Mouse (Mus musculus): ENCODE data around the gene Haus8. TPM values are rescaled to one million over a fixed set of nuclear protein-coding genes. Genes with fewer than 3 reads are reported as not detected.

Gene Haus8
- total and polyA plus RNA-seq, 3 experiments: 21.0 to 30.3 (median 25.1) TPM

DNA sequence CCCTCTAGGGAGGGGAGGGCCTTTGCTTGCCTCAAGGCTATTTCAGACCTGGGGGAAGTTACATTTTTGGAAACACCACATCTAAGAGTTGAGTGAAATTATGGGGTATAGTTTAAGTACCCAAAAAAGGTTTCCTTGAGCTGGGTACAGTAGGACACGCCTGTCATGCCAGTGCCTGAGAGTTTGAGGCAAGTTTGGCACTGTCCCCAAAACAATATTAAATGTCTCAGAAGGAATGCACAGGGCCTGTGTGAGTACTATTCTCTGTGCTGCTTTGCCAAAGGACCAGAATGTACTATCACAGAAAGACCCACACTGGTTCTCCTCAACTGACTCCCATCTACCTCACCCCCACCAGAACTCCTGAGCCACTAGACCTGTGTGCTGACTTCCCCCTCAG, 30.9 kb upstream of the Haus8 start:
- dilution Hi-C loops (cut with MboI; ENCODE audit: extremely low pct_ligation_motif_present, extremely low pct_unique_long_range_greater_than_20kb, low sequenced_read_pairs): no loop called here
- in situ Hi-C loops (cut with MboI; ENCODE audit: low pct_ligation_motif_present, low pct_unique_long_range_greater_than_20kb, low sequenced_read_pairs): no loop called here

DNA sequence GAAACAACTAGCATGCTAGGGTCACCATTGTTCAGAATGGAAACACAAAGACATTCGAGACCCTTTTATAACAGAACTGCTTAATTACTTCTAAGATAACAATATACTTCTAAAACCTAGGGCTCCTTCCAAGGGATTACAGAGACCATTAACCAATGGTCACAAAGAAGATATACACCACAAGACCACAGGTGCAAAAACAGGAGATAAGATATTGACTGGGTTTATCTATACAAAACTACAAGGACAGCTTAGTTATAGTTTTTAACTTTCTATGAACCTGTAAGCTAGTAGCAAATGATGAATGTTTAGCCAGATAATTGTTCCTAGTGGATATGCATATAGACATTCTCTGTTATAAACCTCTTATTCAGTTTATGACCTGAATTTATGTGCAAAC, 30.1 kb upstream of the Haus8 start:
- Histone ChIP-seq H3K4me3 (replicated peaks in 1 of 3; ENCODE audit: low read depth in 2 of 3, low read length in 2 of 3, poor library complexity in 1 of 3) (no peak overlapping the region), H3K4me2 (ENCODE audit: insufficient read depth, low read depth, poor library complexity, severe bottlenecking) (no peak overlapping the region), H3K4me1 (ENCODE audit: control insufficient read depth in 1 of 2, insufficient read depth in 2 of 2) (peaks cover 7 to 66% of the 10 kb centered on the region in 2 experiments), H3K9me3 (replicated peaks; ENCODE audit: low read length) (peaks cover 11% of the 10 kb centered on the region), H3K27me3 (replicated peaks) (no peaks in the 10 kb centered on the region), H3K36me3 (replicated peaks in 1 of 2; ENCODE audit: control insufficient read depth in 1 of 2, insufficient read depth in 1 of 2, low read length in 1 of 2) (peaks cover 18 to 80% of the 10 kb centered on the region in 2 experiments), H3K27ac (ENCODE audit: insufficient read depth, low read depth) (no peak overlapping the region), H3K9ac (ENCODE audit: insufficient read depth, low read depth) (no peak overlapping the region), H3K79me2 (replicated peaks; ENCODE audit: control insufficient read depth, extremely low read depth, insufficient read depth, poor library complexity, severe bottlenecking) (no peaks in the 10 kb centered on the region)
- TF ChIP-seq RCOR1 (conservative IDR thresholded peaks at IDR 0.05; ENCODE audit: low read depth, low read length) (no peak), IRF4 (IDR thresholded peaks at IDR 0.05; ENCODE audit: low read depth, low read length) (no peak), ETS1 (conservative IDR thresholded peaks at IDR 0.05; ENCODE audit: low read depth, low read length) (no peak), MAFK (IDR thresholded peaks at IDR 0.05; ENCODE audit: insufficient replicate concordance, low read length) (no peak)
- no peak for DNase-seq (ENCODE audit: extremely low read depth)
- in situ Hi-C loops (cut with MboI; ENCODE audit: low pct_ligation_motif_present, low pct_unique_long_range_greater_than_20kb, low sequenced_read_pairs) (no loop called here), dilution Hi-C loops (cut with MboI; ENCODE audit: extremely low pct_ligation_motif_present, extremely low pct_unique_long_range_greater_than_20kb, low sequenced_read_pairs) (no loop called here)

More for the DNA sequence above, 30.9 kb upstream of the Haus8 start:
- Histone ChIP-seq H3K4me1 (ENCODE audit: control insufficient read depth in 1 of 2, insufficient read depth in 2 of 2) (peaks cover 6 to 66% of the 10 kb centered on the region in 2 experiments), H3K27ac (ENCODE audit: insufficient read depth, low read depth) (no peak overlapping the region), H3K4me3 (replicated peaks in 1 of 3; ENCODE audit: low read depth in 2 of 3, low read length in 2 of 3, poor library complexity in 1 of 3) (no peak overlapping the region), H3K27me3 (replicated peaks) (no peaks in the 10 kb centered on the region), H3K9ac (ENCODE audit: insufficient read depth, low read depth) (no peak overlapping the region), H3K9me3 (replicated peaks; ENCODE audit: low read length) (peaks cover 11% of the 10 kb centered on the region), H3K4me2 (ENCODE audit: insufficient read depth, low read depth, poor library complexity, severe bottlenecking) (no peak overlapping the region), H3K79me2 (replicated peaks; ENCODE audit: control insufficient read depth, extremely low read depth, insufficient read depth, poor library complexity, severe bottlenecking) (no peaks in the 10 kb centered on the region), H3K36me3 (replicated peaks in 1 of 2; ENCODE audit: control insufficient read depth in 1 of 2, insufficient read depth in 1 of 2, low read length in 1 of 2) (peaks cover 18 to 80% of the 10 kb centered on the region in 2 experiments)
- no peak for DNase-seq (ENCODE audit: extremely low read depth)
- TF ChIP-seq CHD2 (IDR thresholded peaks at IDR 0.05; ENCODE audit: low read length): no peak
- TF ChIP-seq MAX (IDR thresholded peaks at IDR 0.05; ENCODE audit: low read length): no peak
- no peak for TF ChIP-seq POLR2A (IDR thresholded peaks at IDR 0.05; ENCODE audit: low read depth, low read length)
- no peak for TF ChIP-seq NELFE (IDR thresholded peaks at IDR 0.05; ENCODE audit: low read depth, low read length)
- TF ChIP-seq RCOR1 (conservative IDR thresholded peaks at IDR 0.05; ENCODE audit: low read depth, low read length): no peak
- TF ChIP-seq ETS1 (conservative IDR thresholded peaks at IDR 0.05; ENCODE audit: low read depth, low read length): no peak
- no peak for TF ChIP-seq ZC3H11A (IDR thresholded peaks at IDR 0.05; ENCODE audit: low read depth, low read length)
- TF ChIP-seq USF1 (IDR thresholded peaks at IDR 0.05; ENCODE audit: low read depth, low read length): no peak
- no peak for TF ChIP-seq KAT2A (IDR thresholded peaks at IDR 0.05; ENCODE audit: insufficient replicate concordance, low read length)
- no peak for TF ChIP-seq MXI1 (IDR thresholded peaks at IDR 0.05; ENCODE audit: low read depth, low read length)
- no peak for TF ChIP-seq UBTF (IDR thresholded peaks at IDR 0.05; ENCODE audit: low read depth, low read length)
- no peak for TF ChIP-seq CHD1 (IDR thresholded peaks at IDR 0.05; ENCODE audit: low read depth, low read length)
- TF ChIP-seq RAD21 (IDR thresholded peaks at IDR 0.05; ENCODE audit: low read depth, low read length): no peak
- no peak for TF ChIP-seq USF2 (conservative IDR thresholded peaks at IDR 0.05; ENCODE audit: low read depth, low read length)

Measured in CH12.LX (cell line).